Mouse (Mus musculus) adrenal gland, adult 8-10 months (tissue): ENCODE measurements around the gene Dnah11. TPM values are rescaled to one million over a fixed set of nuclear protein-coding genes. Genes with fewer than 3 reads are reported as not detected.
A peak's percentile ranks its signal among the peaks of the same experiment; 100 is the strongest.

Experiments
- DNase-seq: peaks from one replicate; pipeline ENCODE4 v3.0.0; 2022
- total RNA-seq, 4 experiments: library from RNA; stranded (reverse); gene quantifications; 2 replicates each; pipeline ENCODE4 v1.2.4; 2022

Dnah11 gene
- total RNA-seq, 4 experiments from 2014 or later, result 0.03 TPM; not detected in 2

DNA sequence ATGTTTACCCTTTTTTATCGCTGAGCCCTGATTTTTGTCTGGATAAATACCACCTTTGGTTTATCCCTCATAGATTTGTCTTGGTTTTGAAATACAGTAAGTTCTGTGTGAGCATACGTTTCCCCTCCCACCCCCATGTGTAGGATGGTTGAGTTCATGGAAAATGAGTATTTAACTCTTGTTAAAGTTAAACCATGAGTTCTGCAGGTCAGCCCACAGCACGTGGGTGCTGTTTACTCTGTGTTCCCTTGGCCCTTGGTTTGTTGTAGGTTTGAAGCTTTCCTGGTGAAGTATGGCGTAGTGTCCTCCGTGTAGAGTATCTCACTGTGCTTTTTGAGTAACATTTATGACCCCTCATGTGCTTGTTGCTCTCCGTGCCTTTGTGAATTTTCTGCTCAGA, 341.0 kb downstream of the Dnah11 start:
- no peak for DNase-seq

- DNase-seq, result no peak
These were observed 341.8 kb downstream of the Dnah11 start for GRCm38 (mm10) chr12:117857023-117857422.

GRCm38 (mm10) chr12:117853316-117853715, 345.5 kb downstream of the Dnah11 start:
- no peak for DNase-seq

GRCm38 (mm10) chr12:117850472-117850871, 348.4 kb downstream of the Dnah11 start:
- DNase-seq, result no peak

DNA sequence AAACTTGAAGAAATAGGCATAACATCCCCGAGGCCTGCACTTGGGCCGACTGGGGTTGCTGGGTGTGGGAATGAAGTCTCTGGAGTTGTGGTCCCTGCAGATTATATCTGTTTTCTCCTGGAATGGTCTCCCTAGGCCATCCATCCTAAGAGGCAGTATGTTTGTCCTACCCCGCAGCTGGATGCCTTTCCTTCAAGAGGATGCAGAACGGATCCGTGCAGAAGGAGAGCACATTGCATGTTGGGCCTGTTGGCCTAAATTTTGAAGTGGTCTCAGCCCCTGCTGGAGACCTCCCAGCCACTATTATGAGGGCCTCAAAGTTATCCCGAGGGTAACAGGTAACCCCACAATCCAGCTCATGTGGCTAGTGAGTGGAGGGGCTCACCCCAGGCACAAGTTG, 350.2 kb downstream of the Dnah11 start:
- no peak for DNase-seq

- DNase-seq, result no peak
These were observed 353.9 kb downstream of the Dnah11 start for GRCm38 (mm10) chr12:117844917-117845316.

DNA sequence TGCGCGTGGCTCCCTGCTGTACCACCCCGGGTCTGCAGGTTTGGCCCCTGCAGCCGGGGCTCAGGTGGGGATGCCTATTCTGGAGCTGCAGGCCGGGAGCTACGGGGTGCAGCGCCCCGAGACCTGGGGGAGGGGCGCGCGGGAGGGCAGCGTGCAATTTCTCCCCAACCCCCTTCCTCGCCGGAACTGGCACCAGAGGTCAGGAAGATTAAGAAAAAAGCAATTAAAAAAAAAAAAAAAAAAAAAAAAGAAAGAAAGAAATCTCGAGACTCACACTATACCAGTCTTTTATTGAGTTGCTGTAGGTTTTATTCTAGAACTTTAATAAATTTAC, 354.8 kb downstream of the Dnah11 start:
- no peak for DNase-seq

- DNase-seq, result peak; percentile 15
These were observed 355.4 kb downstream of the Dnah11 start for GRCm38 (mm10) chr12:117843302-117844074.

DNA sequence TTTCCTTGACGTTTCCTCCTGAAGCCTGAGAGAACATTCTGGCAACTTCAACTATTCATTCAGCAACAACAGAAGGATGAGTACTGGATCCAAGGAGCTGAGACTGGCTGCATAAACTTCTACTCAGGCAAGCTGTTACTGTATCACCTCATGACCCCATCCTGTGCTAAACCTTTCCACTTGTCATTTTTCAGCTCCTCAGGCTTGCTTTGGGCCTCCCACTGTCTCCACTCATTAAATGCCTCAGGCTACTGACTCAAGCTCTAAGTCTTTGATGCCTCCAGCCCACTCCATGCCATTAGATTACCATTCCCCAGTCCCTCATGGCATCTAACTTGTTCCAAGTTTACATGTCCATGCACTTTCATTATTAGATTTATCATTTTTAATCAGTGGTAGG, 356.2 kb downstream of the Dnah11 start:
- DNase-seq, result no peak

DNA sequence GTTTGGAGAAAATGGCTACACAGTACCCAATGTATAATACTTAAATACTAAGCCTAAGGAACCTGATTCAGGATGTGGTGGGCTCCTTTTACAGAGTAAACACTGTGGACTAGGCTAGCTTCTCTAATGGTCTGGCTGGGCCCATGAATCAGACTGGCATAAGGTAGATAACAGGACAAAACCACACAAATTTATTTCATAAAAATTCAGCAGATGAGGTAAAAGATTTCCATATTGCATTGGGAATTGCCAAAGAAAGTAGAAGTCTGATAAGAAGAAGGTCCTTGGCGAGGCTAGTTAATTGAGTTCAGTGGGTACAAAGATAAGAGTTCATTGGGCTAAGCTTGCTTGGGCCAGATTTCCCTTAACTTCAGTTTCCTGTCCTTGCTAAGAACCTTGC, 358.1 kb downstream of the Dnah11 start:
- no peak for DNase-seq

- DNase-seq, result no peak
These were observed 361.5 kb downstream of the Dnah11 start for GRCm38 (mm10) chr12:117837376-117837775.

DNA sequence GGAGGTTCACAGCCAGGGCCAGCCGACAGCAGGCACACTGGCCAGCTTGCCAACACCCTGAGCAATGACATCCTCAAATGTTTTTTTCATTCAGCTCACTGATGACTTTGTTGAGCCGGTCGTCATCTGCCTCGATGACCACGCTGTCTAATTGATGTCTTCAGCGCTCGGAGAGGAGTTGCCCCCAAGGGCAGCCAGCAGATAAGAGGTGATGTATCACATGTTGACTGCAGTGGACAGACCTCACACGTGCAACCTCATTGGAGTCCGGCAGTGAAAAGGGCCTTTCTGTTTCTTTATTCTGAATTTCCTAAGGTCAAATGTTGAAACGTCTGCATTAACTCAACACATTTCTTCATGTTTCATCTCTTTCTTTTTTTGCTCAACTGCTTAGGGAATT, 363.5 kb downstream of the Dnah11 start:
- DNase-seq, result peak; percentile 22

DNA sequence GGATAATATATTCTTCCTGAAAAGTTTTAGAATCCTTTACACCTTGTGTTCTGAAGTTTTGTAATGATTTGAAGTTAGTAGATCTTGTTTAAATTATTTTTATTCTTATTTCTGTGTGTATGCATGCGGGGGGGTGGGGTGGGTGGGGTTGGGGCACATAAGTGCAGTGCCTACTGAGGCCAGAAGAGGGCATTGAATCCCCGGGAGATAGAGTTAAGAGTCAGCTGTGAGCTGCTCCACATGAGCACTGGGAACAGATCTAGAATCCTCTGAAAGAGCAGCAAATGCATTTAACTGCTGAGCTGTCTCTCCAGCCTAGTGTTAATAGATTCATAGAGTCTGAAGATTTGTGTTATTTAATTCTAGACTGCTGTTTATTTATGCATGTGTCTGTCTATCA, 364.2 kb downstream of the Dnah11 start:
- DNase-seq, result no peak

GRCm38 (mm10) chr12:117832190-117832589, 366.7 kb downstream of the Dnah11 start:
- DNase-seq, result no peak

- no peak for DNase-seq
These were observed 367.4 kb downstream of the Dnah11 start for GRCm38 (mm10) chr12:117831351-117831961.

DNA sequence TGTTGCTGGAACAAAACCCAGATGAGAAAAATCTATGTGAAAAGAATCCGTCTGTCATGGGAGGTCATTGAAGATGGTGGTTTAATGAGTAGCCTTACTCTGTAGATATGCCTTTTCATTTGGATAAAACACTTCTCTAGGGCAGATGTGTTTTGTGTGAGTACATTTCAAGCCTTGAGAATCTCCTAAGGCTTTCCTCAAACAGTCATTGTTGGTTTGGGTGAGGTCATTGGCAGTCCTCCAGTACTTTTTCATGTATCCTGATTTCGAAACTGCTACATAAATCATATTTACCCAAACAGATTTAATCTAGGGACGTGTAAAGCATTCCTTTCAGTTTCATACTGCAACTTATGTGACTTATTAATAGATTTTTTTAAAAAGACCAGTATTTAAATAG, 370.5 kb downstream of the Dnah11 start:
- DNase-seq, result no peak

Other genes with a start within 250 kb of the Dnah11 start
- 10 to 100 TPM in 2 of 4 experiments, 1 to 10 TPM in 2; 7.3 to 14.3 (median 9.6) TPM for gene Sp4, start 102.4 kb upstream of the Dnah11 start, total RNA-seq